Mouse (Mus musculus): ENCODE data around the gene Pdrg1. TPM values are rescaled to one million over a fixed set of nuclear protein-coding genes. Genes with fewer than 3 reads are reported as not detected.

The Pdrg1 gene
- total and polyA plus RNA-seq, 3 experiments = 117 to 127 (median 125) TPM

DNA sequence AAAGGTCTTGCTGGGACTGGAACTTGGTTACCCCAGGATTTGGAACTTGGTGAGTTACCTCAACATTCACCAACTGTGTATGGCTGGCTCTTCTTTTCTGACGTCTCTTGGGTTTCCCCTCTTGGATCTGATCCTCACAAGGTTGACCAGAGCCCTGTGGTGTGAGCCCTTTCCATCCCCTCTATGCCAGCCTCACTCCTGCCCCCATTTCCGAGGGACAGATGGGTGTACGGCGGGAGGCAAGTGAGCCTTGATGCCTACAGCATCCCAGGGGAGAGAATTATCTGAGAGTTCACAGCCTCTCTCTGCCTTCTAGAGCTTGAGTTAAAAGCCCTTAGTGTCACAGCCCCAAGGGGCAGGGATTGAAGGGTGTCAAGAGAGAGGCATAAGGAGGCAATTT lies 12.3 kb upstream of the Pdrg1 start:
- WGBS = 47% methylated on average over 4 of the region's 4 CpGs
- no peaks in the 10 kb centered on the region for H3K4me1 ChIP-seq (ENCODE audit: control insufficient read depth, insufficient read depth, low read length)
- intact Hi-C loops (cut with DNase I) = no loop called here
- no peaks in the 10 kb centered on the region for H3K36me3 ChIP-seq (ENCODE audit: control insufficient read depth, insufficient read depth, low read length)
- no peak overlapping the region for H3K27ac ChIP-seq
- H3K79me2 ChIP-seq (replicated peaks; ENCODE audit: control insufficient read depth, insufficient read depth, low read length) = no peaks in the 10 kb centered on the region
- peaks cover 7% of the 10 kb centered on the region for H3K27me3 ChIP-seq (ENCODE audit: control insufficient read depth, insufficient read depth, low read length)
- no peak for DNase-seq
- TF ChIP-seq EP300 (IDR thresholded peaks at IDR 0.05; ENCODE audit: insufficient read depth, low read depth, low read length) (no peak), POLR2A (IDR thresholded peaks at IDR 0.05; ENCODE audit: insufficient read depth, low read depth, low read length) (no peak), CTCF (IDR thresholded peaks at IDR 0.05) (no peak)
- no peak overlapping the region for H3K4me3 ChIP-seq
- H3K9ac ChIP-seq (ENCODE audit: low read depth, low read length) = no peak overlapping the region

GRCm38 (mm10) chr2:153026052-153026451 lies 10.8 kb upstream of the Pdrg1 start:
- intact Hi-C loops (cut with DNase I) = no loop called here
- DNase-seq = no peak
- no peak overlapping the region for H3K4me3 ChIP-seq
- no peaks in the 10 kb centered on the region for H3K4me1 ChIP-seq (ENCODE audit: control insufficient read depth, insufficient read depth, low read length)
- H3K36me3 ChIP-seq (ENCODE audit: control insufficient read depth, insufficient read depth, low read length) = no peaks in the 10 kb centered on the region
- H3K27me3 ChIP-seq (ENCODE audit: control insufficient read depth, insufficient read depth, low read length) = peaks cover 2% of the 10 kb centered on the region; the same call in 1 of the 2 replicates
- H3K79me2 ChIP-seq (replicated peaks; ENCODE audit: control insufficient read depth, insufficient read depth, low read length) = no peaks in the 10 kb centered on the region
- no peak overlapping the region for H3K27ac ChIP-seq
- TF ChIP-seq CTCF (IDR thresholded peaks at IDR 0.05) (no peak), EP300 (IDR thresholded peaks at IDR 0.05; ENCODE audit: insufficient read depth, low read depth, low read length) (no peak), POLR2A (IDR thresholded peaks at IDR 0.05; ENCODE audit: insufficient read depth, low read depth, low read length) (no peak)
- H3K9ac ChIP-seq (ENCODE audit: low read depth, low read length) = no peak overlapping the region
- 73% methylated on average over 7 of the region's 7 CpGs for WGBS

DNA sequence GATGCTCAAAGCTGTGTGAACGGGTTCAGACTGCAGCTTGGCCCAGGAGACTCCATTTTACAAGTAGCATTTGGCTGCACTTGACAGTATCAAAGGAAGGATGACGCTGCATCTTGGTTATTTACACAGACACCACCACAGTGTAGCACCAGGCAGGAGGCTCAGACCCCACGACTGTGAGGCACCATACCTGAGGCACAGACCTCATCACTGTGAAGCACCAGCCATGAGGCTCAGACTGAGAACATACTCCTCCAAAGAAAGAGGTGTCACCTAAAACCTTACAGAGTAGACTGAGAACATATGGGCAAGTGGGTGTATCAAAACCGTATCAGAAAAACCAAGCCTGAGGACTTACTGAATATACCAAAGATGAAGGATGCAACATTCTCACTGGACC lies 7.6 kb upstream of the Pdrg1 start:
- peaks cover 2% of the 10 kb centered on the region; the same call in 1 of the 2 replicates for H3K27me3 ChIP-seq (ENCODE audit: control insufficient read depth, insufficient read depth, low read length)
- WGBS = 47% methylated on average over 4 of the region's 4 CpGs
- no peak for DNase-seq

GRCm38 (mm10) chr2:153021163-153021562 lies 5.9 kb upstream of the Pdrg1 start:
- WGBS = 75% methylated on average over 3 of the region's 3 CpGs
- intact Hi-C loops (cut with DNase I) = no loop called here
- no peak overlapping the region for H3K4me3 ChIP-seq
- no peaks in the 10 kb centered on the region for H3K4me1 ChIP-seq (ENCODE audit: control insufficient read depth, insufficient read depth, low read length)
- no peak overlapping the region for H3K27ac ChIP-seq
- no peak overlapping the region for H3K9ac ChIP-seq (ENCODE audit: low read depth, low read length)
- no peak for DNase-seq
- no peaks in the 10 kb centered on the region for H3K27me3 ChIP-seq (ENCODE audit: control insufficient read depth, insufficient read depth, low read length)
- H3K36me3 ChIP-seq (ENCODE audit: control insufficient read depth, insufficient read depth, low read length) = no peaks in the 10 kb centered on the region
- no peaks in the 10 kb centered on the region for H3K79me2 ChIP-seq (replicated peaks; ENCODE audit: control insufficient read depth, insufficient read depth, low read length)
- TF ChIP-seq EP300 (IDR thresholded peaks at IDR 0.05; ENCODE audit: insufficient read depth, low read depth, low read length) (no peak), POLR2A (IDR thresholded peaks at IDR 0.05; ENCODE audit: insufficient read depth, low read depth, low read length) (no peak), CTCF (IDR thresholded peaks at IDR 0.05) (no peak)

More for the DNA sequence above, 7.6 kb upstream of the Pdrg1 start:
- no peak overlapping the region for H3K4me3 ChIP-seq
- H3K4me1 ChIP-seq (ENCODE audit: control insufficient read depth, insufficient read depth, low read length) = no peaks in the 10 kb centered on the region
- H3K79me2 ChIP-seq (replicated peaks; ENCODE audit: control insufficient read depth, insufficient read depth, low read length) = no peaks in the 10 kb centered on the region
- H3K36me3 ChIP-seq (ENCODE audit: control insufficient read depth, insufficient read depth, low read length) = no peaks in the 10 kb centered on the region
- TF ChIP-seq EP300 (IDR thresholded peaks at IDR 0.05; ENCODE audit: insufficient read depth, low read depth, low read length) (no peak), POLR2A (IDR thresholded peaks at IDR 0.05; ENCODE audit: insufficient read depth, low read depth, low read length) (no peak), CTCF (IDR thresholded peaks at IDR 0.05) (no peak)
- no peak overlapping the region for H3K27ac ChIP-seq
- no peak overlapping the region for H3K9ac ChIP-seq (ENCODE audit: low read depth, low read length)
- intact Hi-C loops (cut with DNase I) = no loop called here

DNA sequence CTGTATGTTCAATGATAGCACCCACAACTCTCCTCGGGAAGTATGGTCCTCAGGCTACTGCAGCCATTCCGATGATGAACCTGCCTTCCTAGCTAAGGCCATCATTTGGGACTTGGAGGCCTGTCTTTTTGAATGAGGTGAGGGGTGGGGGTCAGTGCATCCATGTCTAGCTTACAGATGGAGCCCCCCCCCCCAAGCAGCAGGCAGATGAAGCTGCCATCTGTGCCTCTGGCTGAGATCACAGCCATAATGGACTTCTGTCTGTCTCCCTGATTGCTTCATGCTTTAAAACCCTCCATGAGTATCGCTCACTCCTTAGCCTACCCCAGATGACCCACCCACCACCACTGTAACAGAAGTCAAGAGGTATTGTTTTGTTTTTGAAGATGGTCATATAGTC lies 4.1 kb upstream of the Pdrg1 start:
- intact Hi-C loops (cut with DNase I) = loop anchor here (10.0 kb wide), 1 partner anchor 335 kb away; the partner anchor contains the start of gene Mcts2
- WGBS = 87% methylated on average over 3 of the region's 3 CpGs
- TF ChIP-seq POLR2A (IDR thresholded peaks at IDR 0.05; ENCODE audit: insufficient read depth, low read depth, low read length) (no peak), EP300 (IDR thresholded peaks at IDR 0.05; ENCODE audit: insufficient read depth, low read depth, low read length) (no peak), CTCF (IDR thresholded peaks at IDR 0.05) (no peak)
- peaks cover 1% of the 10 kb centered on the region for H3K4me1 ChIP-seq (ENCODE audit: control insufficient read depth, insufficient read depth, low read length)
- H3K79me2 ChIP-seq (replicated peaks; ENCODE audit: control insufficient read depth, insufficient read depth, low read length) = peaks cover 4% of the 10 kb centered on the region; the same call in 1 of the 2 replicates
- H3K27me3 ChIP-seq (ENCODE audit: control insufficient read depth, insufficient read depth, low read length) = no peaks in the 10 kb centered on the region
- no peak overlapping the region for H3K27ac ChIP-seq
- H3K9ac ChIP-seq (ENCODE audit: low read depth, low read length) = no peak overlapping the region
- no peaks in the 10 kb centered on the region for H3K36me3 ChIP-seq (ENCODE audit: control insufficient read depth, insufficient read depth, low read length)
- DNase-seq = no peak
- no peak overlapping the region for H3K4me3 ChIP-seq

DNA sequence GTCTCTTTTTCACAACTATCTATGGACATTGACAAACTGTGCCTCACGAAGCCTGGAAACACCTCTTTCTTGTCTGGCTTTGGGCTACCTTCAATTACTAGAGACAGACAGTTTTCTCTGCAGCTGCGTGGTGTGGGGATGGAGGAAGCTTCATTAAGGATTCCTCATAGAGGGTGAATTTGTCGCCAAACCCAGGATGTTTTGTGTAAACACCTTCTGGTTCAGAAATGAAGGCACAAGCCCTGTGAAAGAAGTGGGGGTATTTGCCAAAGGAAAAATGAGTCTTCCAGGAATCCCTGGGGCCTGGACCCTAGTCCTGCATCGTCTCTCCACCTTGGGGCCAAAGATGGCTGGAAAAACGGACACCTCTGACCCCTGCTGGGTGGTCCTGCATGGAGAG lies 1.6 kb upstream of the Pdrg1 start:
- Histone ChIP-seq H3K4me1 (ENCODE audit: control insufficient read depth, insufficient read depth, low read length) (peaks cover 6% of the 10 kb centered on the region), H3K79me2 (replicated peaks; ENCODE audit: control insufficient read depth, insufficient read depth, low read length) (peaks cover 6% of the 10 kb centered on the region), H3K27ac (no peak overlapping the region), H3K36me3 (ENCODE audit: control insufficient read depth, insufficient read depth, low read length) (no peaks in the 10 kb centered on the region), H3K27me3 (ENCODE audit: control insufficient read depth, insufficient read depth, low read length) (no peaks in the 10 kb centered on the region), H3K4me3 (no peak overlapping the region), H3K9ac (ENCODE audit: low read depth, low read length) (no peak overlapping the region)
- intact Hi-C loops (cut with DNase I) = loop anchor here (10.0 kb wide), 1 partner anchor 332 kb away; the partner anchor contains the start of gene Mcts2
- DNase-seq = no peak
- TF ChIP-seq EP300 (IDR thresholded peaks at IDR 0.05; ENCODE audit: insufficient read depth, low read depth, low read length) (no peak), POLR2A (IDR thresholded peaks at IDR 0.05; ENCODE audit: insufficient read depth, low read depth, low read length) (no peak), CTCF (IDR thresholded peaks at IDR 0.05) (no peak)
- 37% methylated on average over 5 of the region's 5 CpGs for WGBS
